Mouse (Mus musculus) lung, adult 2 months (tissue): Measurements from ENCODE around the gene Gid8.

ENCODE experiments used
- CTCF ChIP-seq: fragments of 200-500 bp; IDR thresholded peaks from 2 replicates; pipeline ENCODE4 v1.5.1; 2011; ENCODE audit warnings: mild to moderate bottlenecking, low read length, control low read depth; ENCODE audit not compliant: insufficient read depth
- POLR2A ChIP-seq: fragments of 200-500 bp; IDR thresholded peaks from 2 replicates; pipeline ENCODE4 v1.6.1; 2011; ENCODE audit warnings: low read depth, mild to moderate bottlenecking, control low read depth, low read length, borderline replicate concordance; ENCODE audit errors: extremely low read depth

DNA sequence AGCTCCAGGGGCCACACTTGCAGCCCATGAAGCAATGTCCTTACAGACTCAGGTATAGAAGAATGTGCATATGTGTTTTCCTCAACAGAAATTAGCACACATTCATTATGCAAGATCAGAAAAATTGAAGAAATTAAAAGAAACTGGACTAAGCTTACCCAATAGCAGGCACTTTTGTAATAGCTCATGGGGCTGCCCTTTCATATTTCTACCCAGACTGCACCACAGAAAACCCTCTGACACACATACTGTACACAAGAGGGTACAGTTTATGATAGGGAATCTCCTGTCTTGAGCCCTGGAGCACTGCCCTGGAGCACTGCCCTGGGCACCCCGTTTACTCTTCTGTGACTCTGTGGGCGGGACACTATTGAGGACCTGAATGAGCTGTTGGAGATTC lies 28.1 kb downstream of the Gid8 start:
- TF ChIP-seq POLR2A, result no peak
- TF ChIP-seq CTCF, result no peak
